Mouse (Mus musculus) adipocyte (in vitro differentiated cells): ENCODE measurements around the gene 1600014C23Rik.

Source experiments
- DNase-seq: peaks from one replicate; pipeline ENCODE4 v3.0.0-alpha.2; 2016; ENCODE audit warnings: low spot score

Gene 1600014C23Rik

DNA sequence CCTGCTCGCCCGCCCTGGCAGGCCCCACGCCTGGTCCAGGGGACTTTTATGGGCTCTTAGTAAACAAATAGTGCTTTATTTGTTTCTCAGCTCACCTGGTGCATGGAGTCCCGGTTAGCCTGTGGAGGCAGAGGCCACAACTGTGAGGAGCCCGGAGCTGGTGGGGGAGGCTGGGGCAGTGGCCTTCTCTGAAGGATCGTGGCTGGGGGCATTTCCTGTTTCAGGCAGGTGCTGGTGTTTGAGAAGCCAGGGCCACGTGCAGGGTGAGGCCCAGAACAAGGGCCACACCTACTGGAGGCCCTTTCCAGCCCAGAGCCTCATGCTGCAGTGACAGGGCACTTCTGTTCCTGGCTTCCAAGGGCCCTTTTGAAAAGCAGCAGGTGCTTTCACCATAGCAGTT is 7.4 kb downstream of the 1600014C23Rik start:
- no peak for DNase-seq

DNA sequence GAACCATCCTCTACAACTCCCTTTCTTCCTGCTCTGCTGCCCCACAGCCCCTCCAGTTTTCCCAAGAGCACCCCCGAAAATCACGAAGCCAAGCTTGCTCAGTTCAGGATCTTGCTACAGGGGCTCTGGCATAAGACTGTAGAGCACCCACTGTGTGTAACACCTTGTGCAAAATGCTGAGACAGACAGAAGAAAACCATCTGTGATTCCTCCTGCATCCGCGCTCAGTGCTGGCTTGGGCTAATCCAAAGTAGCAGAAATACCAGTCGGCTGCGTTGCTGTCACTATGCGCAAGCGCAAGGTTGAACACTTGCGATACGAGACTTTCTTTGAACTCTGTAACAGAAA is 9.1 kb downstream of the 1600014C23Rik start:
- DNase-seq, result no peak

DNA sequence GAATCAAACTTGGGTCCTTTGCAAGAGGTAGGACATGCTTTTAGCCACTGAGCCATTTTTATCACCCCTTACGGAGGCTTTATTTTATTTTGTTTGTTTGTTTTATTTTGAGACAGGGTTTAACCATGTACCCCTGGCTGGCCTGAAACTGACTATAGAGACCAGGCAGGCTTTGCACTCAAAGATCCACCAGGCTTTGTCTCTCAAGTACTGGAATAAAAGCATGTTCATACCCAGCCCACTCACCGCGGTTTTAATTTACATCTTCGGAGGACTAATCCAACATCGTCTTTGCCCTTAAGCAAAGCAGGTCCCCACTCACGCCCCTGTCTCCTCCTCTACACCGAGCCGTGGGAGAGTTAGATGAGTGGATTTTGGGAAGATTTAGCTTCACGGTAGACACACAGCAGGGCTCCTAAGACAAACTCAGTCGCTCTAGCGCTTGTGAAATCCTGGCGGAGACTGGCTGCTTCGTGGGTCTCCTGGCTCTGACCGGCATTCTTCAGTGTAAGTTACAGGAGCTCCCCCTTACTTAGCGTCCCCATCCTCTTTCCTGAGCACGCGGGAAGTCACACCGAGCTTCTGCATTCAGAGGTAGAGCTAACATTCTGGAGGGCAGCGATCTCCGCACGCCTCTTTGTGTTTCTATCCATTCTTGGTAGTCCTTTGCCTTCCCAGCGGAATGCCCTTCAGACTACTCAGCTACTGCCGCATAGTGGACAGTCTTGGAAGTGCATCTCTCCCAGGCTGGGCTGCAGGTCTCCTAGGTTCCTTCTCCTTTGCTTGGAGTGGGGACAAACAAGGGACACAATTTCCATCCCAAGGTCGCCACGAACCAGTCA is 9.7 kb downstream of the 1600014C23Rik start:
- DNase-seq, result peak; percentile 87

DNA sequence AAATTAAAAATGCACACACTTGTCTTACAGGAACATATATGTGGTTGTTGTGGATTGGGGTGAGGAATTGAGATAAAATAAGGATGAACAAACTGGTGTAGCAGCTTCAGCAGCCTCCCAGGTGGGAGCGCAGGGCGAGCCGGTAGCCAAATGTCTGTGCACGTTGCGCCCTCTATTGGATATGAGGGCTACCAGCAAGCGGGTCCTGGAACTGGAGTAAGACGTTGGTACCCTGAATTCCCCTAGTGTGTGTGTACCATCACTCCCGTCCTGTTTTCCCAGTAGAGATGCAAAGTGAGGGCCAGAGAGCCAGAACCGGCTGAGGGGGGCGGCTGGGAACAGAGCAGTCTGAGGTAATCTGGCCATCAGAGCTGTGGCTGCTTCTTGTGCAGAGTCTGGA is 15.3 kb downstream of the 1600014C23Rik start:
- DNase-seq, result peak; percentile 74

DNA sequence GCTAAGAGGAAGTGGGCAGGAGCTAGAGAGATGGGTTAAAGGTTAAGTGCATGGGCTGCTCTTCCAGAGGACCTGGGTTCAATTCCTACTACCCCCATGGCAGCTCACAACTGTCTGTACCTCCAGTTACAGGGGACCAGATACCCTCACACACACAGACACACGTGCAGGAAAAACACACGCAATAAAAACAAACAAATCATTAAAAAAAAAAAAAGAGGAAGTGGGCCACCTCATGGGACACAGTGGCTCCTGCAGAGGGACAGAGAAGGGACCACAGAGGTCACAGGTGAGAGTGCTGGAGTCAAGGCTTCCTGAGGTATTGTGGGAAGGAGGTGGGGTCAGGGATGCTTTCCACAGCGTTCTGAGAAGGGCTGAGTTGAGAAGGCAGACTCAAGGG is 22.1 kb downstream of the 1600014C23Rik start:
- DNase-seq, result no peak

DNA sequence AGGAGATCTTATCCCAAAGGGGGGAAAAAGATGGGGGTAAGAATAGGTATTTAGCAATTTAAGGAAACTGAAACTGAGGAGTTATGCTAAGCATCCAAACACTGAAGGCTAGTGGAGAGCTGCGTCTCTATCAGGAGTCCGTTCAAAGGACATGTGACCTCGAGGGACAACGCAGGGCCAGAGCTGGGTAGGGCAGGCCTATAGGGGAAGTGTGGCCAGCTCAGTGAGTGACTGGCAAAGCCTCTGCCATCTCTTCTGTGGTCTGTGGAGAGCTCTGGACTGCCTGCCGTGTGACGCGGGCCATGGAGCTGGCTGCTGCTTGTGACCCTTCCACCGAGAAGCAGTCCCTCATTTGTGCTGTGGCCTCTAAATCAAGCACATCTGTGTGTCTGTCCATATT is 23.2 kb downstream of the 1600014C23Rik start:
- DNase-seq, result no peak

DNA sequence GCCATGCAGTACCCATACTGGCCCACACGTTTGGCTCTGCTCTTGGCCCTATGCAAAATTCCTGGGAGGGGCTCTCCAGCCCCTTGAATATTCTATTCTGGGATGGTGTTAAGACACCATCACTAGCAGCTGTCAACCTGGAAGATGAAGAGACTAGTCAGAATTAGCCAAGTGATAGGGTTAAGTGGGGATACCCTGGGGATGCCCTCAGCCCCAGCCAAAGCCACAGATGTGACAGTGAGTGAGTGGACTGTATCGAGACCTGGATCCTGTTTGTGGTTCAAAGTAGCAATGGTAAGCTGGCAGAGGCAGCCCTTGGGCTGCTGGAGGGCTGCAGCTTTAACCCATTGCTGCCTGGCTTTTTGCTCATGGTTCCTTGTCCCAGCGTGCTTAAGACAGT is 23.8 kb downstream of the 1600014C23Rik start:
- DNase-seq, result no peak

DNA sequence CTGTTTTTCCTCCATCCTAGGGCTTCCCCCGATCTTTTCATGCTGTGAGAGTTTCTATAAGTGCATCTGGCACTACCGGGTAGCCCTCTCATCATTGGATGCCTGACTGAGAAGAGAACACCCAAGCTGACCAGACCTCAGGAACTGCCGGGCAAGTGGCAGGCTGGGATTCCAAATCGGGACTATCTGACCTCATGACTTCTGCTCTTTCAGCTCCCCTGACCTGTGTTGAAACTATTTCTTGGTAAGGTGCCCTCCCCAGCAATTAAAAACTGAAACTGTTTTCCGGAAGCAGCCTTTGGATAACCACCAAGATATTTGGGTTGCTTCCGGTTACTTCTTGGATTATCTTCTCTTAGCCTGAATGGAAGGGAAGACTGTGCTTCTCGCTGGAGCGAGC is 25.5 kb downstream of the 1600014C23Rik start:
- DNase-seq, result no peak

DNA sequence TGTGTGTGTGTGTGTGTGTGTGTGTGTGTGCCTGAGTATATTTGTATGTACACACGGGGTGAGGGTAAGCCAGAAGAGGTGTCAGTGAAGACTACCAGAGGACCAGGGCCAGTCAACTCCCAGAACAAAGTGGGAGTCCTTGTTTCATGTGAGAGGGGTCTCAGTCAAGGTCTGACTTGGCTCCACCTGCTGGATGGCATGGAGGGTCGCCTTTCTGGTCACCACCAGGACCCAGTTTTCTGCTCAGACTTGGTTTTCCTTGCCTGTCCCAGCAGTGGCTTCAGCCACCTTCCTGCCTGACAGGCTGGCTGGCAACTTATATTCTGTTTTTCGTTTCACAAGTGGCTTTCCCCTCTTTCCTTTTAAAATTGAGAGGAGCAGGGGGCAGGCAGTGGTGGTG is 26.3 kb downstream of the 1600014C23Rik start:
- no peak for DNase-seq

DNA sequence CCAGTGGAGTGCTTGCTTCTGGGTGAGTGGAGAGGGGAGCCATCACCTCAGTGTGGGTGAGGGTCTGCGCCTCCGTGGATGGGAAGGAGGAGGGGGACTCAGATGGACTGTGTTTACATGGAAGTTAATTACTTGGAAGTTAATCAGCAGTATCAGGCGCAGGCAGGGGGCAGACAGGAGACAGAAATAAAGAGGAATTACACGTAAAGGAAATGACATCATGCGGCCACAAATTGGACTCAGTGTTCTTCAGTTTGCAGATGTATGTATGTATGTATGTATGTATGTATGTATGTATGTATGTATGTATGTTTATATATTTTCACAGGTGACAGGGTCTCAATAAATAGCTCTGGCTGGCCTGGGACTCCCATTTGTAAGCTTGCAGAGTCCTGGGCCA is 26.8 kb downstream of the 1600014C23Rik start:
- DNase-seq, result no peak

DNA sequence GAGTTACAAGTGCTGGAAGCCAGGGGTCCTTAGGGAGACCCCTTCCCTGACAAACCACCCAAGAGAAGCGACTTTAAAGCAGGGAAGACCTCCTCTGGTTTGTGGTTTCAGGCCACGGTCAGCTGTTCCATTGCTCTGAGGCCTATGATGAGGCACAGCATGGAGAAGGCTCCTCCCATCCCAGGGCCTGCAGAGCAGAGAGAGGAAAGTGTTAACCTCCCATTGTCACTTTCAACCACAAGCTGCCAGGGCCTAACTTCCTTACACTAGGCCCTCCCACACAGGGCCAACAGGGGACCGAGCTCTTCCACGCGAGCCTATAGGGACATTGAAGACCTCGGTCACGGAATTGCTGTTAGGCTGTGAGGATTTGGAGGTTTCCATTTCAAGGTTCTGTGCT is 30.5 kb downstream of the 1600014C23Rik start:
- DNase-seq, result no peak

DNA sequence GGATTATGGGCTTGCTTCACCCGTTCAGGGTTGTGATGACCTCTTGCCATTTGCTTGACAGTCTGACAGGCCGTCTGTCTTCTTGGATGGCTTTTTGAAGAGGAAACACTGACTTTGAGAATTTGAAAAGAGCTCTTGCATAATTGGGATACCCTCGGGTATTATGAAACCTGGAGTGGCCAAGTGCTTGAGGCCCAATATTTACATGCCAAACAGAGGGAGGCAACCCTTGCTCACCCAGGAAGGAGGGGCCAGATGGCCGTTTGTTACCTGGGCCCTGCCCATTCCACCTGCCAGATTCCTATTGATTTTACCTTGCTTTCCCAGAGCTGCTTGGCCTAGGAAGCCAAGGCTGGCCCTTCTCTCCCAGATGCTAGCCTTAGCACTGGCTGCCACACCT is 31.4 kb downstream of the 1600014C23Rik start:
- peak; percentile 76 for DNase-seq

DNA sequence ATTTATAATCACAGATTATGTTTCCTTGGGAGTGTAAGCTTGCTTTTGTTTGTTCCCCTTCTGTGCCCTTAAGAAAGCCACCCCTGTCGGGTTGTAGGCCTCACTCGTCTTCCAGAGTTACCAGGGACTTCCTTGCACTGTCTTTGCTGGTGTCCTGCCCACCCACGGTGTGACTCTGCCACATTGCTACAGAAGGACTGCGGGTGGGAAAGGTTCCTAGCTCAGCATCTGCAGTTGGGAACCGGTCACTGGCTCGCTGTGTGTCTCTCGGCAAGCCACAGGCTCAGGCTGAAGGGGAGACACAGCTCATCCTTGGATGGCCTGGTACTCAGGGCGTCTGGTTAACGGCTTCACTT is 32.4 kb downstream of the 1600014C23Rik start:
- no peak for DNase-seq

DNA sequence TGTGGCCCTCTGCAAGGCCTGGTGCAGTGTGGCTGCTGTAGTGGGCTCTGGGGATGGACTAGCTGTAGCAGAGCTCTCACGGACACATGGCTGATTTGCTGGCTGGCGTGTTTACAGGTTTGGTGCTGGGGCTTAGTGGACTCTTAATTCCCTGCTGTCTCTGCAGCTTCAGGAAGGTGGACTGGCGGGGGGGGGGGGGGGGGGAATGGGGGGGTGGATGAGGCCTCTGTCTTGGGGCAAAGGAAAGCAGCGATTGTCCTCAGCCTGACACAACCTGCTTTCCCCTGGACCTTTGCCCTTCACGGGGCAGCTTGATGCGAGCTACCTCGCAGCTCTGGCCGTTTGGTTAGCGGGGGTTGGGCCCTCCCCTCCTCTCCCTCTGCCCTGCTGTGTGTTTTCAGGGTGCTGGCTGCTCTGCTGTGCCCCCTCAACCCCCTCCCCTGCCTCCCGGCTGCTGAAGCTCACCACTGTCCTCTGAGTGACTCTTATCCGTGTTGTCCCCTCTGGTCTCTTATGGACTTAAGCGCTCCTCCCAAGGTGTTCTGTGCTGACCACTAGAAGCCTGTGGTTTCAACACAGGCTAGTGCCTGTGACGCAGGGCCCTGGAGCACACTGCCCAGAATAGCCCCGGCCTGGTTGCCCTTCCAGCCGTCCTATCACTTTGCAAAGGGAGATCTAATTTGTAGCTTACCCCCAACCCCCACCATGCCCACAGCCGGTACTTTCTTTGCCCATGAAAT is 33.0 kb downstream of the 1600014C23Rik start:
- no peak for DNase-seq

DNA sequence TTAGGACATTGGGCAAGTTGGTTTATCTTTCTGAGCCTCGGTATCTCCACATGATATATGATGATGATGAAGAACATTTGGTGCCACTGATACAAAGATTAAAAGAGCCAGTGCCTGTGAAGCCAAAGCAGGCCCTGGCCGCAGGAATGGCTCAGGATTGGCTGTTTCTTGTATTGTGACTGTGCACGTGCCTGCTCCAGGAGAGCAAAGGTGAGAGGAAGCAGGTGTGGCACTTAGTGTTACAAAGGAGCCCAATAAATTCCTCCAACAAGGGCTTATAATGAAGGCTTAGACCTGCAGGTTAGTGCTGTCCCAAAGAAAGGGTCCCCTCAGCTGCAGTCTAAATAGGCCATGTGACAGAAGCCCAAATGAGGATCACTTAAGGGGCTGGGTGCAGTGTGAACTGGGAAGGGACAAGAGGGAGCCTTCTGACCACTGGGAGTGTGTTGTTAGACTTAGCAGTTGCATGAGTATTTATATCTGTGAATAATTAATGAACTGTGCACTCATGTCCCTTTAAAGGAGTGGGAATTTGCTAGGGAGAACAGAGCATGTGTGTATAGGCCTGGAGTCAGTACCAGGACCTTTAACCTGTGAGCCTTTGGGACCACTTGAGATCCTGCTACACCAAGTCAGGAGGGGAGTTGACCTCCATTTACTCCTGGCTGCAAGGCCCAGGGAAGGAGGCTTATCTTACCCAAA is 34.5 kb downstream of the 1600014C23Rik start:
- no peak for DNase-seq

DNA sequence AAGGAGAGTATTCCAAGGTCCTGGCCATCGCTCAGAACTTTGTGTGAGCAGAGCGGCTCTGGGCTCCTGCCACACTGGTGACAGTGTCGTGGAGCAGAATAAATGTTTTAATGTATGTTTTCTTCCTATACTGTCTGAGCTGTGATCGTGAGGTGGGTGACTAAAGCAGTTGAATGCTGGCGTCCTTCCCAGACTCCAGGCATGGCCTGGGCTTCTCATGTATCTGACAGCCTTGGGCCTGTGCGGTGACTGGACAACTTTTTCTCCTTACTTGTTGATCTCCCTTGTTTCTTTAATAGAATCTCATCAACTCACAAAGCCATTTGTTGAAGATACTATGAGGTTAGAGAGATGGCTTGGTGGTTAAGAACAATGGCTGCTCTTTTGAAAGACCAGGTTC is 35.3 kb downstream of the 1600014C23Rik start:
- DNase-seq, result no peak

DNA sequence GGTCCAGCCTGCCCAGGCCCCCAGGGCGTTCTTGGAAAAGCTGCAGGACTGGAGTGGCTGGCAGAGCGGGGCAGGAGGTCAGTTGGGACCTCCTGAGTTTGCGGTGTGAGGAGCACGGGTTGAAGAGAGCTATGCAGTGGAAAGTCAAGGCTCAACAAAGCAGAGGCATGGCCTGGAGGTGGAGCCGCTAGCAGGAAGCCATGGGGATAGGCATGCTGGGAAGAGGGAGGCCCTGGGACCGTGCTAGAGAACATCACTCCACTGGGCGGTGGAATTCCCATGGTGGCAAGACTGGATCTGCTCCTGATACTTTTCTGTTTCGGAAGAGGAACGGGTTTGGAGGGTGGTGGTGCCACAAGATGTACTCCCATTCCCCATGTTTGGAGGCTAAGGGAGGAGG is 36.7 kb downstream of the 1600014C23Rik start:
- no peak for DNase-seq

DNA sequence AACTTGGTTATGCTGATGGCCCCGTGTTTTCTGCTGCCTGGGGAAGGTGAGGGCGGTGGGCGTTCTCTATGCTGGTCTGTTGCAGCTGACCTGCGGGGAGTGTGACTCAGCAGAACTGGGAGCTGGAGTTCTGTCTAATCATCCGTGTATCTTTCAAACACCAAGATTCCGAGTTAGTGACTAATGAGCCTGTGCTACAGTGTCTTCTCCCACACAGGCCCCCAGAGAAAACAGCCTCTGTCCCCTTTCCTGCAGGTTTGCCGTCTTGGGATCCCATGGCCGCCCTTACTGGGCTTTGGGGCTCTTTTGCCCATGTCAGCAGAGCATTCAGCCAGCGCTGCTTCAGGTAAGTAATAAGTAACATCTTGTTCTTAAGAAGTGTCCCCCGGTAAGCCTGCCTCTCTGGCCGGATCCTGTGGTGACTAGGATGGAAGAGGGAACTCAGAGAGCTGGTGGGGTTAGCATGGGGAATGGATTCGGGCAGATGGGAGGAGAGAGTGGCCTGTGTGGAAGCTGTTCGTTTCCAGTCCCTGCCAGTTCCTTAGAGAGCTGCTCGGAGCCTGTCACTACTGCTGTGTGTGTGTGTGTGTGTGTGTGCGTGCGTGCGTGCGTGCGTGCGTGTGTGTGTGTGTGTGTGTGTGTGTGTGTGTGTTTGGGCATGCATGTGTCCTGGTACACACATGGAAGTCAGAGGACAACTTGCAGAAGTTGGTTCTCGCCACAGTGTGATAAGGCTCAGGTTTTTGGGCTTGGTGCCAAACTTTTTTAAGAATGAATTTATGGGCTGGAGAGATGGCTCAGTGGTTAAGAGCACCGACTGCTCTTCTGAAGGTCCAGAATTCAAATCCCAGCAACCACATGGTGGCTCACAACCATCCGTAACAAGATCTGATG is 38.2 kb downstream of the 1600014C23Rik start:
- DNase-seq, result no peak

DNA sequence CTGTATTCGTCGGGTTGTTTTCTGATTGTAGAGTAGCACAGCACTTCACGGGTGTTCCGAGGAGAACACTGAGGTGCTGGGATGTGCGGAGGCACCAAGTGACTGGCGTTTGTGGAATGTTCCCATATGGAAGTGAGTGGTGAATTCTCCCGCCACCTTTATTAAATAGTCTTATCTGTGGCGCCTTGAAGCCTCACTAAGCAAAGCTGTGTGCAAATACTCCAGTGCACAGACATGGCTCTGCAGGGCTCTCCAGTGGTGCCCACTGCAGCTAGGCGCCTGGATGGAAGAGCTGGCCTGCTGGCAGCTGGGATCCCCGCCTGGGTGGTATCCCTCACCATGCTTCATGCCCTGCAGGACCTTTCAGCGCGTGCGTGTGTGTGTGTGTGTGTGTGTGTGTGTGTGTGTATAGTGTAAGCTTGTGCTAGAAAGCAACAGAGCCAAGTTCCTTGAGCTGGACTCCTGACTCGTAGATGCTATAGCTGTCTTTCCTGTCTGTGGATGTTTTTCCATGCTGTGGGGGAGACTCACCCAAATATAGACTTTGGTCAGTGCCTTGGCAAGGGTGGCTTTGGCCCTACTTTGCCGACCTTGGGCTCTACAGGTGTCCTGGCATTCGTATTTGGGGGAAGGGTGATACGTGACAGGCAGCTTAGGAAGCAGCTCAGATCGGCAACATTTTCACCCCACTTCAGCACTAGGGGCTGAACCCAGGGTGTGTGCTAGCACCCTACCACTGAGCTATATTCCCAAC is 39.7 kb downstream of the 1600014C23Rik start:
- DNase-seq, result no peak

DNA sequence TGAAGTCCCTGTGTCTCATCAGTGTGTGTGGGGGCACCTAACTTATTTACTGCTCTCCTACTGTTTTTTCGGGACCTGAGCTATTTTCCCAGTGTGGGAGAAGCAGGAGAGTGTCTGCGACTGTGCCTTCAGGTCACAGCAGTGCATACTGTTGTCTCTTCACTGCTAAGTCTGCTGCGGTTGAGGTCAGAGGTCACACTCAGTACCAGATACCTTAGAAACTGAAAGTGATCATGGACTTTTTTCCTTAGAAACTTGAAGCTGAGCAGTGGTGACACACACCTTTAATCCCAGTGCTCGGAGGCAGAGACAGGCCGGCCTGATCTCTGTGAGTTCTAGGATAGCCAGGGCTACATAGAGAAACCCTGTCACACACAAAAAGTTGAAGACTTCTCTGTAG is 41.5 kb downstream of the 1600014C23Rik start:
- no peak for DNase-seq

DNA sequence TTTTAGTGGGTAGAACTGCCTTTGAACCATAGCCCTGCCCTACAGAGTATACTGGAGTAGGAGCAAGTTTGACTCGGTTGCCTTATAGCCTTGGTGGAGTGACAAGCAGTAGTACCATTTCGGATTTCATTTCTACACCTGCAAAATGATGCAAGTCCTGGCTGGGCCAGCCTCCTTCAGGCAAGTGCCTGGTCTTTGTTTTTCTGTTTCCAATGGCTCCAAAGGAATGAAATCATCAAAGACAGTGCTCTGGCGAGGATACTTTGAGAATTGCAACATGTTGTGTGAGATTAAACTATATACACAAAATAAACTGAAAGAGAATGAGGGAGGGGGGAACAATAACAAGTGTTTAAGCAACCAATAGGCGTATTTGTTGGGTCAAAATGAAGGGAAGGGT is 43.6 kb downstream of the 1600014C23Rik start:
- DNase-seq, result no peak
